Mouse (Mus musculus): ENCODE results near the gene Dok7. TPM values are rescaled to one million over a fixed set of nuclear protein-coding genes. Genes with fewer than 3 reads are reported as not detected.

Gene Dok7
- polyA plus RNA-seq, 1 experiment: 15.8 TPM

GRCm38 (mm10) chr5:35129208-35129607 lies 72.6 kb downstream of the Dok7 start:
- Histone ChIP-seq H3K79me3 (ENCODE audit: low read depth) (no peaks in the 10 kb centered on the region), H3K79me2 (ENCODE audit: control insufficient read depth, insufficient read depth) (no peaks in the 10 kb centered on the region), H3K36me3 (ENCODE audit: control insufficient read depth, insufficient read depth) (no peaks in the 10 kb centered on the region), H3K4me3 (ENCODE audit: insufficient read depth, poor library complexity, severe bottlenecking) (no peak overlapping the region), H3ac (ENCODE audit: control insufficient read depth, insufficient read length, low read depth) (no peak overlapping the region), H3K27me3 (ENCODE audit: control insufficient read depth, insufficient read depth, insufficient read length) (peaks cover 41% of the 10 kb centered on the region)
- no peak for TF ChIP-seq MYOD1 (IDR thresholded peaks at IDR 0.05; ENCODE audit: control insufficient read depth, insufficient read length, low read depth)
- TF ChIP-seq CTCF (IDR thresholded peaks at IDR 0.05; ENCODE audit: control insufficient read depth, insufficient read depth, insufficient read length): no peak
- TF ChIP-seq MAX (IDR thresholded peaks at IDR 0.05): no peak
- TF ChIP-seq CEBPB (IDR thresholded peaks at IDR 0.05; ENCODE audit: low read depth): no peak
- TF ChIP-seq MYOG (IDR thresholded peaks at IDR 0.05; ENCODE audit: control insufficient read depth, extremely low read depth, insufficient read length): no peak
- TF ChIP-seq USF1 (IDR thresholded peaks at IDR 0.05; ENCODE audit: low read depth): no peak
- TF ChIP-seq FOSL1 (IDR thresholded peaks at IDR 0.05; ENCODE audit: insufficient read depth, low read length, poor library complexity, severe bottlenecking): no peak

GRCm38 (mm10) chr5:35129767-35130191 lies 73.2 kb downstream of the Dok7 start:
- H3K36me3 ChIP-seq (ENCODE audit: control insufficient read depth, insufficient read depth): no peaks in the 10 kb centered on the region
- no peak overlapping the region for H3ac ChIP-seq (ENCODE audit: control insufficient read depth, insufficient read length, low read depth)
- no peaks in the 10 kb centered on the region for H3K79me2 ChIP-seq (ENCODE audit: control insufficient read depth, insufficient read depth)
- H3K27me3 ChIP-seq (ENCODE audit: control insufficient read depth, insufficient read depth, insufficient read length): peaks cover 40% of the 10 kb centered on the region
- TF ChIP-seq MAX (IDR thresholded peaks at IDR 0.05): no peak
- no peak for TF ChIP-seq MYOG (IDR thresholded peaks at IDR 0.05; ENCODE audit: control insufficient read depth, extremely low read depth, insufficient read length)
- no peak for TF ChIP-seq CEBPB (IDR thresholded peaks at IDR 0.05; ENCODE audit: low read depth)
- no peak for TF ChIP-seq MYOD1 (IDR thresholded peaks at IDR 0.05; ENCODE audit: control insufficient read depth, insufficient read length, low read depth)
- no peak for TF ChIP-seq USF1 (IDR thresholded peaks at IDR 0.05; ENCODE audit: low read depth)
- no peak for TF ChIP-seq FOSL1 (IDR thresholded peaks at IDR 0.05; ENCODE audit: insufficient read depth, low read length, poor library complexity, severe bottlenecking)
- no peak for TF ChIP-seq CTCF (IDR thresholded peaks at IDR 0.05; ENCODE audit: control insufficient read depth, insufficient read depth, insufficient read length)
- H3K4me3 ChIP-seq (ENCODE audit: insufficient read depth, poor library complexity, severe bottlenecking): no peak overlapping the region
- no peaks in the 10 kb centered on the region for H3K79me3 ChIP-seq (ENCODE audit: low read depth)

- Histone ChIP-seq H3K79me2 (ENCODE audit: control insufficient read depth, insufficient read depth) (no peaks in the 10 kb centered on the region), H3K79me3 (ENCODE audit: low read depth) (no peaks in the 10 kb centered on the region), H3K27me3 (ENCODE audit: control insufficient read depth, insufficient read depth, insufficient read length) (peaks cover 51% of the 10 kb centered on the region), H3ac (ENCODE audit: control insufficient read depth, insufficient read length, low read depth) (no peak overlapping the region), H3K36me3 (ENCODE audit: control insufficient read depth, insufficient read depth) (no peaks in the 10 kb centered on the region), H3K4me3 (ENCODE audit: insufficient read depth, poor library complexity, severe bottlenecking) (no peak overlapping the region)
- TF ChIP-seq USF1 (IDR thresholded peaks at IDR 0.05; ENCODE audit: low read depth) (no peak), FOSL1 (IDR thresholded peaks at IDR 0.05; ENCODE audit: insufficient read depth, low read length, poor library complexity, severe bottlenecking) (no peak), MYOD1 (IDR thresholded peaks at IDR 0.05; ENCODE audit: control insufficient read depth, insufficient read length, low read depth) (no peak), CEBPB (IDR thresholded peaks at IDR 0.05; ENCODE audit: low read depth) (no peak), MYOG (IDR thresholded peaks at IDR 0.05; ENCODE audit: control insufficient read depth, extremely low read depth, insufficient read length) (no peak), MAX (IDR thresholded peaks at IDR 0.05) (no peak), CTCF (IDR thresholded peaks at IDR 0.05; ENCODE audit: control insufficient read depth, insufficient read depth, insufficient read length) (no peak)
Measured at GRCm38 (mm10) chr5:35131237-35131636, 74.7 kb downstream of the Dok7 start.

- Histone ChIP-seq H3K79me2 (ENCODE audit: control insufficient read depth, insufficient read depth) (no peaks in the 10 kb centered on the region), H3K79me3 (ENCODE audit: low read depth) (no peaks in the 10 kb centered on the region), H3K27me3 (ENCODE audit: control insufficient read depth, insufficient read depth, insufficient read length) (peaks cover 48% of the 10 kb centered on the region), H3ac (ENCODE audit: control insufficient read depth, insufficient read length, low read depth) (no peak overlapping the region), H3K4me3 (ENCODE audit: insufficient read depth, poor library complexity, severe bottlenecking) (no peak overlapping the region), H3K36me3 (ENCODE audit: control insufficient read depth, insufficient read depth) (no peaks in the 10 kb centered on the region)
- no peak for TF ChIP-seq CEBPB (IDR thresholded peaks at IDR 0.05; ENCODE audit: low read depth)
- TF ChIP-seq CTCF (IDR thresholded peaks at IDR 0.05; ENCODE audit: control insufficient read depth, insufficient read depth, insufficient read length): peak; percentile 63
- TF ChIP-seq MAX (IDR thresholded peaks at IDR 0.05): no peak
Measured at GRCm38 (mm10) chr5:35131773-35132172, 75.2 kb downstream of the Dok7 start.

GRCm38 (mm10) chr5:35132278-35132980 lies 75.9 kb downstream of the Dok7 start:
- Histone ChIP-seq H3K79me2 (ENCODE audit: control insufficient read depth, insufficient read depth) (no peaks in the 10 kb centered on the region), H3ac (ENCODE audit: control insufficient read depth, insufficient read length, low read depth) (no peak overlapping the region), H3K27me3 (ENCODE audit: control insufficient read depth, insufficient read depth, insufficient read length) (peaks cover 47% of the 10 kb centered on the region), H3K79me3 (ENCODE audit: low read depth) (no peaks in the 10 kb centered on the region), H3K4me3 (ENCODE audit: insufficient read depth, poor library complexity, severe bottlenecking) (no peak overlapping the region), H3K36me3 (ENCODE audit: control insufficient read depth, insufficient read depth) (no peaks in the 10 kb centered on the region)
- TF ChIP-seq MAX (IDR thresholded peaks at IDR 0.05): no peak
- TF ChIP-seq USF1 (IDR thresholded peaks at IDR 0.05; ENCODE audit: low read depth): no peak
- TF ChIP-seq FOSL1 (IDR thresholded peaks at IDR 0.05; ENCODE audit: insufficient read depth, low read length, poor library complexity, severe bottlenecking): no peak

GRCm38 (mm10) chr5:35133468-35133867 lies 76.9 kb downstream of the Dok7 start:
- no peak overlapping the region for H3K4me3 ChIP-seq (ENCODE audit: insufficient read depth, poor library complexity, severe bottlenecking)
- no peak overlapping the region for H3ac ChIP-seq (ENCODE audit: control insufficient read depth, insufficient read length, low read depth)
- H3K27me3 ChIP-seq (ENCODE audit: control insufficient read depth, insufficient read depth, insufficient read length): peaks cover 54% of the 10 kb centered on the region
- H3K79me3 ChIP-seq (ENCODE audit: low read depth): no peaks in the 10 kb centered on the region
- H3K79me2 ChIP-seq (ENCODE audit: control insufficient read depth, insufficient read depth): no peaks in the 10 kb centered on the region
- no peak for TF ChIP-seq USF1 (IDR thresholded peaks at IDR 0.05; ENCODE audit: low read depth)
- TF ChIP-seq MYOG (IDR thresholded peaks at IDR 0.05; ENCODE audit: control insufficient read depth, extremely low read depth, insufficient read length): no peak
- TF ChIP-seq FOSL1 (IDR thresholded peaks at IDR 0.05; ENCODE audit: insufficient read depth, low read length, poor library complexity, severe bottlenecking): no peak
- no peak for TF ChIP-seq CTCF (IDR thresholded peaks at IDR 0.05; ENCODE audit: control insufficient read depth, insufficient read depth, insufficient read length)
- no peaks in the 10 kb centered on the region for H3K36me3 ChIP-seq (ENCODE audit: control insufficient read depth, insufficient read depth)
